Mouse (Mus musculus) heart, adult 18-20 months (tissue): ENCODE measurements around the gene Olfr1295. TPM values are rescaled to one million over a fixed set of nuclear protein-coding genes. Genes with fewer than 3 reads are reported as not detected.

ENCODE experiments used
- DNase-seq, 2 experiments: peaks; one replicate each; pipeline ENCODE4 v3.0.0; 2021 to 2022; ENCODE audit warnings: mixed read lengths in 1 of 2
- long read RNA-seq, 2 experiments: library from polyadenylated mRNA; stranded (forward); transcript quantifications; one replicate each; pipeline ENCODE4 v2.0.0; 2021
- total RNA-seq, 2 experiments: library from RNA; stranded (reverse); gene quantifications; 2 replicates each; pipeline ENCODE4 v1.2.3; 2021

Olfr1295 gene
- total RNA-seq: not detected
- long read RNA-seq, experiment 1: 0 reads
- long read RNA-seq, experiment 2: 0 reads

DNA sequence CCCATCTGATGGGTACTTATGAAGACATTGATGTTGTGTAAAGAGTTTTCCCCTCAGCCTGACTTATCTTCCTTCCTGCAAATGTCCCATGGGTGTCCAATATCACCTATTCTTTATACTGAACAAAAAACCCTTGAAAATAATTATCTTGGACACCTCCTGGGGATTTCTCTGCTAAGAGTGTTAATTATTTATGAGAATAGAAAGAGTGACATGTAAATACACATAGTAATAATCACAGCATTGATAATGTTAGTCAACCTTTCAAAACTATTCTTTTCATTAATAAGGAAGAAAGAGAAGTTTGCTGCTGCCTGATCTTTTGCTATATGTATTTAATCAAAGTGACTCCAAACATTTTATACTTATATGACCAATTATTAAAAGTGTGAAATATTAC, at the start of gene Olfr1295:
Gene Olfr1295 (minus strand): TSS at position 101 of the 400 bp plus-strand sequence.
- DNase-seq: no peak

GRCm38 (mm10) chr2:111540191-111540590, 29.3 kb downstream of the Olfr1295 start, which contains the start of gene Olfr1294:
TSS of gene Olfr1294 (minus strand) at chr2:111540291.
- DNase-seq: no peak

- no peak for DNase-seq
Measured at GRCm38 (mm10) chr2:111524903-111525302, 44.6 kb downstream of the Olfr1295 start, which contains the start of gene Olfr1293-ps. TSS of gene Olfr1293-ps (plus strand) at chr2:111525203.

DNA sequence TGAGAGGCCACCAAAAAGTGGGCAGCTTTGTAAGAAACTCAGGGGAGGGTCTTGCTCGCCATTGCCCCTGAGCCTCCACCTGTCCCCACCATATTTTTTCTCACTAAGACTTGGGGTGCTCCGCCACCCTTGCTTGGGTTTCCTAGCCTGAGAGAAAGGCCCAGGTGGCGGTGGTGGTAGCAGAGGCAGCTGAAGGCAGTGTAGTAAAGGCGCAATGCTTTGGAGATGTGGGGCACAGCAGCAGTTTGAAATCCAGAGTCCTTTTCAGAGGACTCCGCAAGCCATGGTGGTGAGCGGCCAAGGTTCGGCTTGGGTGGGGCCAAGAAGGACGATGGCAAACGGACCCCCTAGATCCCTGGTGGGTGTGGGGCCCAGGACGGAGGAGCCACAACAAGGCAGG, 52.0 kb downstream of the Olfr1295 start:
- no peak for DNase-seq

Other genes starting within 250 kb of the Olfr1295 start
- not detected for gene Olfr1281, start 243.2 kb downstream of the Olfr1295 start, total RNA-seq
- not detected for gene Olfr1282, start 233.6 kb downstream of the Olfr1295 start, total RNA-seq
- not detected for gene Olfr1283, start 202.9 kb downstream of the Olfr1295 start, total RNA-seq
- not detected for gene Olfr1284, start 194.2 kb downstream of the Olfr1295 start, total RNA-seq
- not detected for gene Olfr1286, start 146.6 kb downstream of the Olfr1295 start, total RNA-seq
- not detected for gene Olfr1287, start 120.5 kb downstream of the Olfr1295 start, total RNA-seq
- not detected for gene Olfr1288, start 95.6 kb downstream of the Olfr1295 start, total RNA-seq
- not detected for gene Olfr1289, start 88.9 kb downstream of the Olfr1295 start, total RNA-seq
- gene Olfr1290, start 75.9 kb downstream of the Olfr1295 start, total RNA-seq: not detected
- not detected for gene Olfr1291-ps1, start 72.5 kb downstream of the Olfr1295 start, total RNA-seq
- gene Olfr1293-ps, start 44.5 kb downstream of the Olfr1295 start, total RNA-seq: not detected
- not detected for gene Olfr1294, start 29.4 kb downstream of the Olfr1295 start, total RNA-seq
- gene Olfr1297, start 56.8 kb upstream of the Olfr1295 start, total RNA-seq: not detected
- not detected for gene Olfr1298, start 79.5 kb upstream of the Olfr1295 start, total RNA-seq
- gene Olfr1299, start 91.7 kb upstream of the Olfr1295 start, total RNA-seq: not detected
- gene Olfr1301, start 181.3 kb upstream of the Olfr1295 start, total RNA-seq: not detected
- gene Olfr1302, start 207.7 kb upstream of the Olfr1295 start, total RNA-seq: not detected